Mouse (Mus musculus) olfactory bulb, adult 2 months (tissue): ENCODE measurements around the gene Syngr3. TPM values are rescaled to one million over a fixed set of nuclear protein-coding genes. Genes with fewer than 3 reads are reported as not detected.

Experiments used
- H3K27ac ChIP-seq: fragments of 200-500 bp; 2 replicates; pipeline ENCODE4 v1.5.1; 2012; ENCODE audit warnings: low read depth, low read length; ENCODE audit not compliant: insufficient read depth
- H3K4me1 ChIP-seq: fragments of 200-500 bp; 2 replicates; pipeline ENCODE4 v1.6.1; 2012; ENCODE audit warnings: low read length; ENCODE audit not compliant: control insufficient read depth, insufficient read depth
- H3K4me3 ChIP-seq: fragments of 200-500 bp; 2 replicates; pipeline ENCODE4 v1.5.1; 2012; ENCODE audit warnings: mild to moderate bottlenecking, low read depth, low read length, moderate library complexity; ENCODE audit not compliant: insufficient read depth
- CTCF ChIP-seq: fragments of 200-500 bp; IDR thresholded peaks from 2 replicates; pipeline ENCODE4 v1.5.1; 2012; ENCODE audit warnings: low read depth, mild to moderate bottlenecking, low read length, moderate library complexity; ENCODE audit not compliant: insufficient read depth
- POLR2A ChIP-seq: fragments of 200-500 bp; IDR thresholded peaks from 2 replicates; pipeline ENCODE4 v1.6.1; 2012; ENCODE audit warnings: mild to moderate bottlenecking, low read depth, low read length, moderate library complexity; ENCODE audit not compliant: insufficient read depth
- WGBS: fragments of 180-500 bp; shearing (Covaris S2); methylation state at CpG from one replicate; pipeline ENCODE4 v1.1.7; 2018; 5-methylcytosine and 5-hydroxymethylcytosine counted together
- polyA plus RNA-seq: library from polyadenylated mRNA; stranded (reverse); fragments of >200 nt; gene quantifications from 2 replicates; pipeline ENCODE4 v1.2.4, GENCODE M21; 2012; ENCODE audit warnings: low replicate concordance; ENCODE audit not compliant: missing spikeins, insufficient read depth, insufficient read length

The Syngr3 gene
- not detected in 2 replicates for polyA plus RNA-seq

- TF ChIP-seq CTCF: no peak
- peak; percentile 87 for TF ChIP-seq POLR2A
- Histone ChIP-seq H3K27ac (peak within 1 kb of the TSS; percentile 93), H3K4me3 (peak within 1 kb of the TSS; percentile 99), H3K4me1 (peaks cover 25% of the 10 kb centered on the region)
- under 1% methylated on average over 55 of the region's 55 CpGs for WGBS
These were observed at the start of gene Syngr3 for GRCm38 (mm10) chr17:24689251-24690081. Gene Syngr3, minus strand, starts transcription at chr17:24689955.

DNA sequence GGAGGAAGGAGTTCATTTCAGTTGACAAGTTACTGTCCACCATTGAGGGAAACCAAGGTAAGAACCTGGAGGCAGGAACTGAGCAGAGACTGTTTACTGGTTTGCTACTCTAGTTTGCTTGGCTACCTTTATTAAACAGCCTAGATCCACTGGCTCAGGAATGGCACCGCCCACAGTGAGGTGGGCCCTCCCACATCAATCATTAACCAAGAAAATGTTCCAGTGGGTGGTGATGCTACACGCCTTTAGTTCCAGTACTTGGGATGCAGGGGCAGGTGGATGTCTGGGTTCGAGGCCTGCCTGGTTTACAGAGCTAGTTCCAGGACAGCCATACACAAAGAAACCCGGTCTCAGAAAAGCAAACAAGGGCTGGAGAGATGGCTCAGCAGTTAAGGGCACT, 48.5 kb upstream of the Syngr3 start:
- no peak for TF ChIP-seq POLR2A
- TF ChIP-seq CTCF: no peak
- H3K4me1 ChIP-seq: peaks cover 7% of the 10 kb centered on the region
- H3K4me3 ChIP-seq: no peak overlapping the region
- no peak overlapping the region for H3K27ac ChIP-seq
- 81% methylated on average over 4 of the region's 4 CpGs for WGBS

DNA sequence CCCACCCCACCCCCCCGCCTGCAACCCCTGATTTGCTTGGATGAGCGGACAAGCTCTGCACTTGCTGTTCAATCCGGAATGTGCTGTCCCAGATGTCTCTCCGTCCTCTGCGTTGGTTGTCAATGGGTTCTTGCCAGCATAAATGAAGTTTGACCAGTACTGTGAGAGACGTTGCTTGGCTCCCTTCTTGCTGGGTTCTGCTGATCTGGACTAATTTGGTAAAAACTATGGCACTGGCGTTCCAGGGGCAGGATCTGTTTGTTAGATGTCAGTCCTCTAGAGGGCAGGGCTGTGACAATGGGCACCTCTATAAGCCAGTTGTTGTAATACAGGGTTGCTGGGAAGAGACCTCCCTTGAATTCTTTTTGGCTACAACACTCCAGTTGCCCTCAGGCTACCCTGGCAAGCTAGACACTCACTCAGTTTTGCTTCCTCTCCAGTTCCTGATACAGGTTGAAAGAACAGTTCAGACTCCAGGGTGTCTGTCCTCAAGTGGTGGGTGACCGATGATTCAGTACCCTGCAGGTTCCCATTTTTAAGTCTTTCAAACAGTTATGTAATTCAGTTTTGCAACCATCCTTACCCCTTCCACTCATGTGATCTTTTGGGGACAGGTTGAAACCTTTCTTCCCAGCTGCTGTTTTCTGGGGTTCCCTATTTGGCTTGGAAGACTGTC, 47.5 kb upstream of the Syngr3 start:
- Histone ChIP-seq H3K4me3 (peak overlapping the region; percentile 85), H3K4me1 (peaks cover 10% of the 10 kb centered on the region), H3K27ac (no peak overlapping the region)
- WGBS: 19% methylated on average over 8 of the region's 8 CpGs
- TF ChIP-seq CTCF: no peak
- TF ChIP-seq POLR2A: no peak

DNA sequence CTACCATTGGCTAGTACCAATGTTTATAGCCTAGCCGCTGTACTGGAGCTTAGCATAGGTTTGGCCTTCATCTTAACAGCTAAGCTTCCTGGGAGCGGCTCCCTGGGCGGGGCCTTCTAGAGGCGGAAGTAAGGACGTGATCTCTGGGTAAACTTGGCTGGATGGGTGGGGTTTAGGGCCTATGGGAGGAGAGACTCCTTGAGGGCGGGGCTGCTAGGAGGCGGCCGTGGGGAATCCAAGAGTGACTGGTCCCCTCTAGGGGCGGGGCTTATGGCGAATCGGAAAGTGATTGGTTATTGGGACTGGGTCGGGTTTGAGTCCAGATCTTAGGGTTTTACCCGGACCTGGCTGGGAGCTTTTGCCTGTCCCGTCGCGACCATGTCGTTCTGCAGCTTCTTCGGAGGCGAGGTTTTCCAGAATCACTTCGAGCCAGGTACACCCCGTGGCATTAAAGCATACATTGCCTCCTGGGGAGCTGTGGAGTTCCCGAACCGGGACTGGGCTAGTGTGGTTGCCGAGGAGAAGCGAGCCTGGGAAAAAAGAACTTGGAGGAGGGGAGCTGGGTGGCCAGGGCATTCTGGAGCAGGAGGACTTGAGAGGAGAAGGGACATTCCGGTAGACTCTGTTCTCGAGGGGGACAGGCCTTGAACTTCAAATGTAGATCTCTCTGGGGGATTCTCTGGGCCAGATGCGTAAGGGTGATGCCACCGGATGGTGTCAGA, 46.7 kb upstream of the Syngr3 start, which contains the start of gene Msrb1:
TSS of gene Msrb1 (plus strand) at position 313 of the 722 bp plus-strand sequence.
- WGBS: 1% methylated on average over 29 of the region's 29 CpGs
- TF ChIP-seq POLR2A (peak; percentile 27; the same call in 1 of the 2 replicates), CTCF (no peak)
- H3K4me1 ChIP-seq: peaks cover 10% of the 10 kb centered on the region
- H3K27ac ChIP-seq: no peak within 1 kb of the TSS
- H3K4me3 ChIP-seq: peak within 1 kb of the TSS; percentile 85

DNA sequence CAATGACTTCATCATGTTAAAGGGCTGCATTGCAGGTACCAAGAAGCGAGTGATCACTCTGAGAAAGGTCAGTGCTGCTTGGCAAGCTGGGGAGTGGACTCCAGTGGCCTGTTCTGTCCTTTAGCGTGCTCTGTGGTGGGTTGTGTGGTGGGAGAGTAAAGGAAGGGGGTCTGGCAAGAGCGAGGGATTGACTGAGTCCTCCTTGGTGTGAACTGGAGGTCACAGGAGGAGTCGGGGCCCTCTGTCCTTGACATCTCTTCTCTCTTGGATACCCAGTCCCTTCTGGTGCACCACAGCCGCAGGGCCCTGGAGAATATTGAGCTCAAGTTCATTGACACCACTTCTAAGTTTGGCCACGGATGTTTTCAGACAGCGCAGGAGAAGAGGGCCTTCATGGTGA, 45.7 kb upstream of the Syngr3 start:
- Histone ChIP-seq H3K4me1 (peaks cover 10% of the 10 kb centered on the region), H3K27ac (no peak overlapping the region), H3K4me3 (no peak overlapping the region)
- TF ChIP-seq POLR2A (no peak), CTCF (no peak)
- WGBS: 87% methylated on average over 7 of the region's 7 CpGs

- WGBS: 93% methylated on average over 1 of the region's 1 CpGs
- H3K4me3 ChIP-seq: no peak overlapping the region
- peaks cover 10% of the 10 kb centered on the region for H3K4me1 ChIP-seq
- TF ChIP-seq CTCF (no peak), POLR2A (no peak)
- H3K27ac ChIP-seq: no peak overlapping the region
These were observed 44.8 kb upstream of the Syngr3 start for GRCm38 (mm10) chr17:24734513-24734912.

DNA sequence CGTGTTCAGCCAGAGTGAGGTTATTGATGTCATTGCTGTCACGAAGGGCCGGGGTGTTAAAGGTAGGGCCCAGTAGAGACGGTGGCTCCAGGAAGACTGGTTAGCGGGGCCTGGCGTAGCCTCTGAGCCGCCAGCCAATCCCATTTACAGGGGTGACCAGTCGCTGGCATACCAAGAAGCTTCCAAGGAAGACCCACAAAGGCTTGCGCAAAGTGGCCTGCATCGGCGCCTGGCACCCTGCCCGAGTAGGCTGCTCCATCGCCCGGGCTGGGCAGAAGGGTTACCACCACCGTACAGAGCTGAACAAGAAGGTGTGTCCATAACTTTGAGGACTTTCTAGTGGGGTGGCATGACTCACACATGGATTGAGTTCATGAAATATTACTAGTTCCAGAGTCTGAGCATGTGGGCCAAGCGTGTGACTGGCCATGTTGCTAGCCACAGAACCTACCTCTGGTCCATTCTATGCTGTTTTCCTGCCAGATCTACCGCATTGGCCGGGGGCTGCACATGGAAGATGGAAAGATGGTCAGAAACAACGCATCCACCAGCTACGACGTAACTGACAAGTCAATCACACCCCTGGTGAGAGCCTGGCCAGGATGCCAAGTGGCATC, 43.8 kb upstream of the Syngr3 start:
- 86% methylated on average over 21 of the region's 21 CpGs for WGBS

DNA sequence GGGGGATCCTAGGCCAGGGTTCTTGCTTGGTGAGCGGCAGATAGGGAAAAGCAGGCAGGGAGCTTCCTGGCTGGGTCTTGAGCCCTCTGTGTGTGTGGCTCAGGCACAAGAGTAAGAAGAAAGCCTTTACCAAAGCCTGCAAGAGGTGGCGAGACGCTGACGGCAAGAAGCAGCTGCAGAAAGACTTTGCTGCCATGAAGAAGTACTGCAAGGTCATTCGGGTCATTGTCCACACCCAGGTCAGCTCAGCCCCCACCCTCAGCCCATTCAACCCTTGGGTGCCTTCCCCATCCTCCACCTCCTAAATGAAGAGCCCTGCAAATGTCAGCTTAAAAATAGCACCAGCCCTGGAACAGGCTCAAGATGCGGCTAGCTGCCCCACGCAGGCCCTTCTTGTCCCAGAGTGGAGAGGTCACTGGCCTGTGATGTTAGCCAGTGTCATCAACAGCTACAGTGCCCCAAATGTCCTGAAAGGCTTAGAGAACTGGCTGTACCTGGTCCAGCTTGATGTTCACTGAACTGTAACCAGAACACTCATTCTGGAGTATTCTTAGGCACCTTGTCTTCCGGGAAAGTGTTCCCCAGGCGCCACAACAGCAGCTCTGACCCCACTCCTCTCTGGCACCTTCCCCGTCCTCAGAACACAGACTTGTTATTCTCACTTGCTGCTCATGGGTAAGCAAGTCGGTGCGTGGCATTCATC, 42.6 kb upstream of the Syngr3 start:
- H3K27ac ChIP-seq: no peak overlapping the region
- no peak overlapping the region for H3K4me3 ChIP-seq
- WGBS: 78% methylated on average over 12 of the region's 12 CpGs
- no peak for TF ChIP-seq POLR2A
- TF ChIP-seq CTCF: no peak
- peaks cover 10% of the 10 kb centered on the region for H3K4me1 ChIP-seq

More for the DNA sequence above, 43.8 kb upstream of the Syngr3 start:
- Histone ChIP-seq H3K4me3 (no peak overlapping the region), H3K4me1 (peaks cover 10% of the 10 kb centered on the region), H3K27ac (no peak overlapping the region)
- TF ChIP-seq POLR2A (no peak), CTCF (no peak)
